ENCODE assay signal across 8 mouse cellular contexts in genomic region chr1:73954614-73955013, GRCm38 (mm10).
DNase-seq lines count a peak whose midpoint lies in the region; ATAC-seq and TF ChIP-seq lines count a peak whose summit lies in the region.

No protein-coding gene starts in this region.

- no peak overlapping the region for H3ac ChIP-seq in myocyte (ENCODE audit: control insufficient read depth, insufficient read length)

- no peak for TF ChIP-seq CTCF in embryonic fibroblast, embryonic 13.5 days (IDR thresholded peaks at IDR 0.05; ENCODE audit: borderline replicate concordance, insufficient read depth, low read length)

- no peak overlapping the region for H3K4me3 ChIP-seq in hindbrain, embryonic 15.5 days
- no peak overlapping the region for H3K4me3 ChIP-seq in hindbrain, embryonic 12.5 days
- H3K4me3 ChIP-seq in embryonic fibroblast, embryonic 13.5 days (ENCODE audit: insufficient read depth, low read length), result no peak overlapping the region
- H3K4me3 ChIP-seq in kidney, embryonic 15.5 days (replicated peaks), result no peak overlapping the region
- H3K4me3 ChIP-seq in myocyte, result no peak overlapping the region

- no peak for TF ChIP-seq POLR2A in embryonic fibroblast, embryonic 13.5 days (IDR thresholded peaks at IDR 0.05; ENCODE audit: low read depth, low read length)
- TF ChIP-seq POLR2A in myocyte (IDR thresholded peaks at IDR 0.05; ENCODE audit: insufficient read length, low read depth), result no peak

- H3K9ac ChIP-seq in hindbrain, embryonic 15.5 days, result no peak overlapping the region
- H3K9ac ChIP-seq in hindbrain, embryonic 12.5 days, result no peak overlapping the region
- H3K9ac ChIP-seq in kidney, embryonic 15.5 days, result no peak overlapping the region

- H3K27ac ChIP-seq in hindbrain, embryonic 15.5 days (replicated peaks), result peak overlapping the region; percentile 34
- no peak overlapping the region for H3K27ac ChIP-seq in hindbrain, embryonic 12.5 days
- H3K27ac ChIP-seq in embryonic fibroblast, embryonic 13.5 days (ENCODE audit: insufficient read depth, low read length), result peak overlapping the region; percentile 41; the same call in 1 of the 2 replicates
- H3K27ac ChIP-seq in kidney, embryonic 15.5 days, result peak overlapping the region; percentile 70

- no peak overlapping the region for H3K4me2 ChIP-seq in hindbrain, embryonic 15.5 days
- H3K4me2 ChIP-seq in hindbrain, embryonic 12.5 days (replicated peaks), result no peak overlapping the region
- H3K4me2 ChIP-seq in kidney, embryonic 15.5 days, result no peak overlapping the region
- peak overlapping the region; percentile 93 for H3K4me2 ChIP-seq in myocyte (ENCODE audit: low read depth)

- no peaks in the 10 kb centered on the region for H3K27me3 ChIP-seq in hindbrain, embryonic 15.5 days
- no peaks in the 10 kb centered on the region for H3K27me3 ChIP-seq in hindbrain, embryonic 12.5 days
- H3K27me3 ChIP-seq in kidney, embryonic 15.5 days, result no peaks in the 10 kb centered on the region
- H3K27me3 ChIP-seq in myocyte (ENCODE audit: control insufficient read depth, insufficient read depth, insufficient read length), result no peaks in the 10 kb centered on the region

- no peaks in the 10 kb centered on the region for H3K9me3 ChIP-seq in hindbrain, embryonic 15.5 days
- H3K9me3 ChIP-seq in hindbrain, embryonic 12.5 days (replicated peaks), result no peaks in the 10 kb centered on the region
- H3K9me3 ChIP-seq in kidney, embryonic 15.5 days (replicated peaks), result no peaks in the 10 kb centered on the region

- 49% methylated on average over 4 of the region's 4 CpGs for WGBS in hindbrain, embryonic 15.5 days
- WGBS in hindbrain, embryonic 12.5 days, result 58% methylated on average over 4 of the region's 4 CpGs
- 21% methylated on average over 4 of the region's 4 CpGs for WGBS in kidney, embryonic 15.5 days

- peaks cover 69% of the 10 kb centered on the region for H3K79me2 ChIP-seq in myocyte (ENCODE audit: control insufficient read depth, insufficient read depth)

- peaks cover 10% of the 10 kb centered on the region for H3K4me1 ChIP-seq in hindbrain, embryonic 15.5 days (replicated peaks)
- H3K4me1 ChIP-seq in hindbrain, embryonic 12.5 days, result peaks cover 21% of the 10 kb centered on the region
- H3K4me1 ChIP-seq in embryonic fibroblast, embryonic 13.5 days (ENCODE audit: control insufficient read depth, insufficient read depth, low read length), result peaks cover 31% of the 10 kb centered on the region
- H3K4me1 ChIP-seq in kidney, embryonic 15.5 days, result peaks cover 46% of the 10 kb centered on the region

- no peaks in the 10 kb centered on the region for H3K36me3 ChIP-seq in hindbrain, embryonic 15.5 days
- peaks cover 3% of the 10 kb centered on the region; the same call in 1 of the 2 replicates for H3K36me3 ChIP-seq in hindbrain, embryonic 12.5 days
- H3K36me3 ChIP-seq in kidney, embryonic 15.5 days, result peaks cover 53% of the 10 kb centered on the region
- H3K36me3 ChIP-seq in myocyte (ENCODE audit: control insufficient read depth, insufficient read depth), result peaks cover 24% of the 10 kb centered on the region

- ATAC-seq in hindbrain, embryonic 15.5 days (ENCODE audit: low FRiP score, low read depth), result 0 out of 2 replicates have a peak, but pooled peaks have one; percentile 7
- ATAC-seq in hindbrain, embryonic 12.5 days (ENCODE audit: low FRiP score), result no peak
- ATAC-seq in kidney, embryonic 15.5 days (replicated peaks; ENCODE audit: low FRiP score), result peak; percentile 53; the same call in 1 of the 2 replicates
- no peak for ATAC-seq in megakaryocyte progenitor cell, adult 5-6 weeks (replicated peaks; ENCODE audit: poor library complexity)

- no peak for DNase-seq in right cerebral cortex, postnatal 14 days
- no peak for DNase-seq in ovary, postnatal 14 days (ENCODE audit: low spot score)

TF ChIP-seq in myocyte, 11 proteins besides CTCF, POLR2A, EP300 and RAD21:
- TF ChIP-seq SRF (IDR thresholded peaks at IDR 0.05; ENCODE audit: control insufficient read depth, insufficient read length, low read depth) (no peak), REST (IDR thresholded peaks at IDR 0.05; ENCODE audit: insufficient read depth, insufficient read length) (no peak), POLR2AphosphoS2 (IDR thresholded peaks at IDR 0.05; ENCODE audit: insufficient read length, low read depth) (no peak), MYOD1 (IDR thresholded peaks at IDR 0.05; ENCODE audit: control insufficient read depth in 1 of 3, insufficient read length in 2 of 3, low read depth in 2 of 3) (no peak), USF1 (IDR thresholded peaks at IDR 0.05; ENCODE audit: low read depth) (no peak), TCF3 (IDR thresholded peaks at IDR 0.05; ENCODE audit: insufficient read length, low read depth) (no peak), MAX (IDR thresholded peaks at IDR 0.05; ENCODE audit: low read depth) (no peak), MYOG (IDR thresholded peaks at IDR 0.05; ENCODE audit: control insufficient read depth in 1 of 3, insufficient read depth in 1 of 3, insufficient read length in 2 of 3, low read depth in 2 of 3) (no peak), E2F4 (IDR thresholded peaks at IDR 0.05; ENCODE audit: insufficient read depth) (no peak), TCF12 (IDR thresholded peaks at IDR 0.05; ENCODE audit: insufficient read depth, poor library complexity, severe bottlenecking) (no peak), CEBPB (IDR thresholded peaks at IDR 0.05; ENCODE audit: insufficient read depth, poor library complexity, severe bottlenecking) (no peak)

Comparison
In these comparisons a context has a peak if more than half of its experiments do, and no peak if none do; other contexts are left out.
1. ATAC-seq: peak in hindbrain, embryonic 15.5 days (single experiment) and kidney, embryonic 15.5 days (single experiment); none in hindbrain, embryonic 12.5 days (single experiment) and megakaryocyte progenitor cell, adult 5-6 weeks (single experiment).